Comparison of ENCODE assay signal across 11 mouse cellular contexts in genomic region chr15:36943492-36944112, GRCm38 (mm10).
DNase-seq lines count a peak whose midpoint lies in the region; ATAC-seq lines count a peak whose summit lies in the region.
"Had no signal": no experiment of that assay in that cellular context is flagged by ENCODE, and none has a peak within 500 bp of the region (broad histone marks: within the 10 kb centered on the region; RNA-seq: fewer than 3 reads in every experiment).

No protein-coding gene starts in this region.

- H3K4me2 ChIP-seq in hindbrain, embryonic 11.5 days (replicated peaks; ENCODE audit: low read depth, low read length): no peak overlapping the region
- H3K4me2 ChIP-seq in midbrain, embryonic 13.5 days (replicated peaks): no peak overlapping the region
- no peak overlapping the region for H3K4me2 ChIP-seq in liver, embryonic 12.5 days

- no peak overlapping the region for H3K9ac ChIP-seq in hindbrain, embryonic 11.5 days (ENCODE audit: low read depth, low read length)
- no peak overlapping the region for H3K9ac ChIP-seq in midbrain, embryonic 13.5 days (replicated peaks)
- no peak overlapping the region for H3K9ac ChIP-seq in liver, embryonic 12.5 days

- no peaks in the 10 kb centered on the region for H3K27me3 ChIP-seq in hindbrain, embryonic 11.5 days (ENCODE audit: control insufficient read depth, insufficient read depth, low read length)
- H3K27me3 ChIP-seq in midbrain, embryonic 13.5 days: 0 out of 2 replicates have a peak, but pooled peaks cover 3% of the 10 kb centered on the region
- H3K27me3 ChIP-seq in liver, embryonic 12.5 days (replicated peaks): no peaks in the 10 kb centered on the region; the same call in 1 of the 2 replicates

- H3K4me3 ChIP-seq in hindbrain, embryonic 11.5 days (ENCODE audit: low read depth, low read length): no peak overlapping the region
- H3K4me3 ChIP-seq in midbrain, embryonic 13.5 days (replicated peaks): no peak overlapping the region
- no peak overlapping the region for H3K4me3 ChIP-seq in liver, embryonic 12.5 days

- WGBS in hindbrain, embryonic 11.5 days: 55% methylated on average over 12 of the region's 12 CpGs
- 33% methylated on average over 12 of the region's 12 CpGs for WGBS in midbrain, embryonic 13.5 days
- 68% methylated on average over 12 of the region's 12 CpGs for WGBS in liver, embryonic 12.5 days (ENCODE audit: insufficient replicate concordance)

- H3K27ac ChIP-seq in hindbrain, embryonic 11.5 days (ENCODE audit: low read depth, low read length): no peak overlapping the region
- H3K27ac ChIP-seq in midbrain, embryonic 13.5 days: peak overlapping the region; percentile 85
- no peak overlapping the region for H3K27ac ChIP-seq in liver, embryonic 12.5 days
- H3K27ac ChIP-seq: stomach, postnatal 0 days had no signal

- no peaks in the 10 kb centered on the region for H3K9me3 ChIP-seq in hindbrain, embryonic 11.5 days (ENCODE audit: control insufficient read depth, low read length)
- H3K9me3 ChIP-seq in midbrain, embryonic 13.5 days: no peaks in the 10 kb centered on the region
- H3K9me3 ChIP-seq in liver, embryonic 12.5 days (replicated peaks): no peaks in the 10 kb centered on the region

- DNase-seq in brain, adult 2 months (ENCODE audit: low read depth, low spot score): peak; percentile 75
- DNase-seq in cerebellum, postnatal 10 days: peak; percentile 64 to 71
- DNase-seq in hindbrain, embryonic 11.5 days (ENCODE audit: low spot score): peak; percentile 18
- DNase-seq in thymus, postnatal 36 days: no peak
- no peak for DNase-seq in lung, postnatal 10 days
- DNase-seq in heart, postnatal 25 days (ENCODE audit: low spot score): no peak
- DNase-seq: heart, adult 11 months; layer of hippocampus, postnatal 36 days had no signal

- H3K36me3 ChIP-seq in hindbrain, embryonic 11.5 days (ENCODE audit: control insufficient read depth, insufficient read depth, low read length): no peaks in the 10 kb centered on the region
- H3K36me3 ChIP-seq in midbrain, embryonic 13.5 days: no peaks in the 10 kb centered on the region
- H3K36me3 ChIP-seq in liver, embryonic 12.5 days: no peaks in the 10 kb centered on the region

- intact Hi-C loops in heart, postnatal 25 days (cut with DNase I): no loop called here

- no peaks in the 10 kb centered on the region; the same call in 1 of the 2 replicates for H3K4me1 ChIP-seq in hindbrain, embryonic 11.5 days (replicated peaks; ENCODE audit: control insufficient read depth, insufficient read depth, low read length)
- H3K4me1 ChIP-seq in midbrain, embryonic 13.5 days (replicated peaks): peaks cover 47% of the 10 kb centered on the region
- H3K4me1 ChIP-seq in liver, embryonic 12.5 days: peaks cover 10% of the 10 kb centered on the region

- ATAC-seq in hindbrain, embryonic 11.5 days (ENCODE audit: low FRiP score): no peak
- ATAC-seq in midbrain, embryonic 13.5 days: 0 out of 2 replicates have a peak, but pooled peaks have one; percentile 10
- no peak for ATAC-seq in liver, embryonic 12.5 days

Comparison
In these comparisons a context has a peak if more than half of its experiments do, and no peak if none do; other contexts are left out.
1. DNase-seq: peak in brain, adult 2 months (single experiment), cerebellum, postnatal 10 days (2 of 2) and hindbrain, embryonic 11.5 days (single experiment); none in thymus, postnatal 36 days (0 of 2), lung, postnatal 10 days (single experiment) and heart, postnatal 25 days (single experiment).